Mouse (Mus musculus): ENCODE results near the gene Mogs. TPM values are rescaled to one million over a fixed set of nuclear protein-coding genes. Genes with fewer than 3 reads are reported as not detected.

Gene Mogs
- polyA plus RNA-seq, 1 experiment: 32.5 TPM

DNA sequence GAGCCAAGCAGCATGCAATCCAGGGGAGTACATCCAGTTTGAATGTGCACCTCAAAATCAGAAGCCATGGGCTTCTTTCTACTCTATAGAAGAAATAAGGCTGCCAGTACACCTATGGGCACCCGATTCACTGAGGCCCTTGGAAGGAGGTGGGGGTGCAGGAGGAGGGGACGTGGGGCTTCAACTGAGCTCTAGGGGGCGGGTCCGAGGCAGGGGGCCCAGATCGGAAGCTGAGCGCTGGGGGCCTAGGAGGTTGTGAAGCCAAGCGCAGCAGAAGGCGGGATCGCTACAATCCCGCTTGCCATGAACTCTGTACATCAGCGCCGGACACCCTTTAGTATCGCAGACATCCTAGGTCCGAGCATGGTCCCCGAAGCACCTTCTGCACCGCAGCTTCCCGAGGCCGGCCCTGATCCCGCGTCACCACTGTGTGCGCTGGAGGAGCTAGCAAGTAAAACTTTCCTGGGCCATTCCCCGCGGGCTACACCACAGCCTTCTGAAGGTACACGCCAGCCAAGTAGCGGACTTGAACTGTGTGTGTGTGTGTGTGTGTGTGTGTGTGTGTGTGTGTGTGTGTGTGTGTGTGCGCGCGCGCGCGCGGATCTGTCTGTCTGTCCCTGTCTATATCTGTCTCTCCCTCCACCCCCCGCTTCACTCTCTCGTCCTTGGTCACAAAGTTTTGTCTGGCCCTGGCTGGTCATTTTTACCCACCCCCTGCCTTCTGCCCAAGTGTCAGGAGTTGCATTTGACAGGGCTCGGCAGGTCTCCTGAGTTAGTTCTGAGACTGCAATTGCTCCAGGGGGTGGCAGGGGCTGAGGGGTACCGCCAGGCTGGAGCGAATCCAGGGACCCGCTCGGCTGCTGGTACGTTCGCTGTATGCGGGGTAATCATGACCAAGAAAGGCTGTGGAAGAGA lies 28.9 kb upstream of the Mogs start, which contains the start of gene Lbx2:
Lbx2 (plus strand) TSS at position 247 of the 915 bp plus-strand sequence.
- TF ChIP-seq USF1 (IDR thresholded peaks at IDR 0.05; ENCODE audit: low read depth): no peak
- TF ChIP-seq MYOG (IDR thresholded peaks at IDR 0.05; ENCODE audit: control insufficient read depth, extremely low read depth, insufficient read length): no peak
- no peak for TF ChIP-seq CEBPB (IDR thresholded peaks at IDR 0.05; ENCODE audit: low read depth)
- no peak for TF ChIP-seq MAX (IDR thresholded peaks at IDR 0.05)
- TF ChIP-seq MYOD1 (IDR thresholded peaks at IDR 0.05; ENCODE audit: control insufficient read depth, insufficient read length, low read depth): no peak
- TF ChIP-seq FOSL1 (IDR thresholded peaks at IDR 0.05; ENCODE audit: insufficient read depth, low read length, poor library complexity, severe bottlenecking): no peak
- no peak for TF ChIP-seq CTCF (IDR thresholded peaks at IDR 0.05; ENCODE audit: control insufficient read depth, insufficient read depth, insufficient read length)
- H3K4me3 ChIP-seq (ENCODE audit: insufficient read depth, poor library complexity, severe bottlenecking): no peak within 1 kb of the TSS
- H3K27me3 ChIP-seq (ENCODE audit: control insufficient read depth, insufficient read depth, insufficient read length): peaks cover 48% of the 10 kb centered on the region

DNA sequence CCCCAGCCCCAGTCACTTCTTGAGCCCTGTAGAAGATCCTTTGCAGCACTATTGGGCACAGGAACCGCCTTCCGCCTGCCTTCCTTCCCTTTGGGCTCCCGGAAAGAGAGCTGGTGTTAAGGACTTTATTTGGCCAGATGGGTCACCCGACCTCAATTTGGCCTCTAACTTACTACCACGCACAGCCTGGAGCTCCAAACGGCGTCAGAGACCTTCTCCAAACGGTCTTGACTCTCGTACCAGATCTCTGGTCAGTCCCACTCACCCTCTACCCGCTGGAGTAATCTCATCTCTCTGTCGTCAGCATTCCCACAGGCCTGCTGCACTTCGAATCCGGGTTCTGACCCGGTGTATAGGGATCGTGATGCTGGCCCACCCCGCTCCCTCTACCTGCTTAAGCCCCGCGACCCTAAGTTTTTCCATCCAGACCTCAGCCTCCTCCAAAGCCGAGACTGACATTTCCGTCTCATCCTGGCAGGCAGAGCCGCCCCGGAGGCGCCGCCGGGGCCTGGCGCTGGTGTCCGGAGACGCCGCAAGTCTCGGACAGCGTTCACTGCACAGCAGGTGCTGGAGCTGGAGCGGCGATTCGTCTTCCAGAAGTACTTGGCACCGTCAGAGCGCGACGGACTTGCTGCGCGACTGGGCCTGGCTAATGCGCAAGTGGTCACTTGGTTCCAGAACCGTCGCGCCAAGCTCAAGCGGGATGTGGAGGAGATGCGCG lies 27.9 kb upstream of the Mogs start:
- TF ChIP-seq MAX (IDR thresholded peaks at IDR 0.05) (no peak), MYOG (IDR thresholded peaks at IDR 0.05; ENCODE audit: control insufficient read depth, extremely low read depth, insufficient read length) (no peak), USF1 (IDR thresholded peaks at IDR 0.05; ENCODE audit: low read depth) (no peak), FOSL1 (IDR thresholded peaks at IDR 0.05; ENCODE audit: insufficient read depth, low read length, poor library complexity, severe bottlenecking) (no peak), CTCF (IDR thresholded peaks at IDR 0.05; ENCODE audit: control insufficient read depth, insufficient read depth, insufficient read length) (no peak), MYOD1 (IDR thresholded peaks at IDR 0.05; ENCODE audit: control insufficient read depth, insufficient read length, low read depth) (no peak), CEBPB (IDR thresholded peaks at IDR 0.05; ENCODE audit: low read depth) (no peak)
- no peaks in the 10 kb centered on the region for H3K79me3 ChIP-seq (ENCODE audit: low read depth)
- no peaks in the 10 kb centered on the region for H3K36me3 ChIP-seq (ENCODE audit: control insufficient read depth, insufficient read depth)
- H3K27me3 ChIP-seq (ENCODE audit: control insufficient read depth, insufficient read depth, insufficient read length): peaks cover 48% of the 10 kb centered on the region
- H3K4me3 ChIP-seq (ENCODE audit: insufficient read depth, poor library complexity, severe bottlenecking): no peak overlapping the region
- H3K79me2 ChIP-seq (ENCODE audit: control insufficient read depth, insufficient read depth): no peaks in the 10 kb centered on the region
- H3ac ChIP-seq (ENCODE audit: control insufficient read depth, insufficient read length, low read depth): no peak overlapping the region

More for the DNA sequence above, 28.9 kb upstream of the Mogs start, which contains the start of gene Lbx2:
- no peaks in the 10 kb centered on the region for H3K79me2 ChIP-seq (ENCODE audit: control insufficient read depth, insufficient read depth)
- no peaks in the 10 kb centered on the region for H3K79me3 ChIP-seq (ENCODE audit: low read depth)
- no peak within 1 kb of the TSS for H3ac ChIP-seq (ENCODE audit: control insufficient read depth, insufficient read length, low read depth)
- H3K36me3 ChIP-seq (ENCODE audit: control insufficient read depth, insufficient read depth): no peaks in the 10 kb centered on the region

DNA sequence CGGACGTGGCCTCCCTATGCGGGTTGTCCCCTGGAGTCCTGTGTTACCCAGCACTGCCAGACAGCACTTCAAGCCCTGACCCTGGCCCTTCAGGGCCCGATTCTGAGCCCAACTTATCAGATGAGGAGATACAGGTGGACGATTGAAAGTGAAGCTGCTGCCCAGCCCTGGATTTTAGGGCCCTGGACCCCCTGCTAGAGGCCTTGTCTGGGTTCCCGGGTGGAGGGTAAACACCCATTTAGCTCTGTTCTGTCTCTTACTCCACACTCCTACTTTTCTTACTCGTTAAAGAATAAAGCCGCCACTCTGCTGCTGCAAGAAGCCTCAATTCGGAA lies 27.4 kb upstream of the Mogs start:
- TF ChIP-seq MYOD1 (IDR thresholded peaks at IDR 0.05; ENCODE audit: control insufficient read depth, insufficient read length, low read depth) (no peak), USF1 (IDR thresholded peaks at IDR 0.05; ENCODE audit: low read depth) (no peak), MAX (IDR thresholded peaks at IDR 0.05) (no peak), MYOG (IDR thresholded peaks at IDR 0.05; ENCODE audit: control insufficient read depth, extremely low read depth, insufficient read length) (no peak), FOSL1 (IDR thresholded peaks at IDR 0.05; ENCODE audit: insufficient read depth, low read length, poor library complexity, severe bottlenecking) (no peak), CTCF (IDR thresholded peaks at IDR 0.05; ENCODE audit: control insufficient read depth, insufficient read depth, insufficient read length) (no peak)
- Histone ChIP-seq H3K36me3 (ENCODE audit: control insufficient read depth, insufficient read depth) (no peaks in the 10 kb centered on the region), H3K4me3 (ENCODE audit: insufficient read depth, poor library complexity, severe bottlenecking) (no peak overlapping the region), H3K79me2 (ENCODE audit: control insufficient read depth, insufficient read depth) (no peaks in the 10 kb centered on the region), H3K27me3 (ENCODE audit: control insufficient read depth, insufficient read depth, insufficient read length) (peaks cover 52% of the 10 kb centered on the region), H3K79me3 (ENCODE audit: low read depth) (no peaks in the 10 kb centered on the region), H3ac (ENCODE audit: control insufficient read depth, insufficient read length, low read depth) (no peak overlapping the region)

DNA sequence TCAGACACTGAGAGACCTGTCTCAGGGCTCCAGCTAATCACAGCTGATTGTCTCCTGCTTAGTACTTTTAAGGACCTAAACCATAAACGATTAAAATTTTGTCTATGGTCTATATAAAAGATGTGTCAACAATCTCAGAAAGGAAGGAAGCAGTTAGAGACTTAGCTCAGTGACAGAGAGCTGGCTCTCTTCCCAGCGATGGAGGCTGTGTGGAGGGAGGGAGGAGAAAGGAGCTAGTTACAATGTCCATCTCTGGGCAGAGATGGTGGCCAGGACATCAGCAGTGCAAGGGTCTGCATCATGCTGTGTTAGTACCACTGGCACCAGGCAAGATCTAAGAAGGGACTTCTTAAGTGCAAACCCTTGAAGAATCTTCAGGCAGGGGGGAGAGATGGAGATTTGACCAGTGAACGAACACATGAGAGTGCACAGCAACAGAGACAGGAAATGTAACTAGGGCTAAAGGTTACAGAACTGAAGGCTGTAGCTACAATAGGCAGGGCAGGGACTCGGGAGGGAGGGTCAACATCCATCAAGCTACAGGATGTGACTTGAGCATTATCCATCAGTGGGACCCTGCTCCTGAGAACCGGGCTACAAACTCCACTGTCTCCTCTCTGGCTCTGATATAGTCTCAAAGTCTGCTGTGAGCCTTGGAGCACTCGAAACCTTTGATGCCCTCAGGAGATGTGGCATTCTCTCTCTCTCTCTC lies 22.7 kb upstream of the Mogs start:
- Histone ChIP-seq H3K4me3 (ENCODE audit: insufficient read depth, poor library complexity, severe bottlenecking) (no peak overlapping the region), H3K79me2 (ENCODE audit: control insufficient read depth, insufficient read depth) (no peaks in the 10 kb centered on the region), H3ac (ENCODE audit: control insufficient read depth, insufficient read length, low read depth) (no peak overlapping the region), H3K27me3 (ENCODE audit: control insufficient read depth, insufficient read depth, insufficient read length) (peaks cover 33% of the 10 kb centered on the region), H3K36me3 (ENCODE audit: control insufficient read depth, insufficient read depth) (no peaks in the 10 kb centered on the region), H3K79me3 (ENCODE audit: low read depth) (no peaks in the 10 kb centered on the region)
- no peak for TF ChIP-seq FOSL1 (IDR thresholded peaks at IDR 0.05; ENCODE audit: insufficient read depth, low read length, poor library complexity, severe bottlenecking)
- no peak for TF ChIP-seq USF1 (IDR thresholded peaks at IDR 0.05; ENCODE audit: low read depth)
- no peak for TF ChIP-seq MAX (IDR thresholded peaks at IDR 0.05)
- TF ChIP-seq CEBPB (IDR thresholded peaks at IDR 0.05; ENCODE audit: low read depth): no peak
- TF ChIP-seq MYOG (IDR thresholded peaks at IDR 0.05; ENCODE audit: control insufficient read depth, extremely low read depth, insufficient read length): no peak
- TF ChIP-seq CTCF (IDR thresholded peaks at IDR 0.05; ENCODE audit: control insufficient read depth, insufficient read depth, insufficient read length): no peak
- TF ChIP-seq MYOD1 (IDR thresholded peaks at IDR 0.05; ENCODE audit: control insufficient read depth, insufficient read length, low read depth): no peak

DNA sequence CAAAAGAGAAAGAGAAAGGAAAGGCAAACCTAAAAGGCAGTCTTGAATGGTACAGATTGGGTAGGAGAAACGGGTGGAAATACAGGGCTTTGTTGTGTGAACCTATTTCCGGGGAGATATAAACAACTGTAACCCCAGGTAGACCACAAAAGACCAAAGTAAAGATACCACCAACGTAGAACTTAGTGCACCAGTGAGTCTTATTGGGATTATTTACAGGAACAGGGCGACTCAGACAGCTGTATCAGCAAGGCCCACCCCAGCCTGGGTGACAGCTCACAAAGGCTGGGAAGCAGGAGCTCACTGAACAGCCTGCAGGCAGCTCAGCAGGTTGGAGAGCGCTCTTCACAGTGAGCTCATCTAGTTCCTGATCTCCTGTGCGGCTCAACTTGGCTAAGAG lies 19.3 kb upstream of the Mogs start:
- H3K4me3 ChIP-seq (ENCODE audit: insufficient read depth, poor library complexity, severe bottlenecking): no peak overlapping the region
- peaks cover 7% of the 10 kb centered on the region for H3K27me3 ChIP-seq (ENCODE audit: control insufficient read depth, insufficient read depth, insufficient read length)
- no peak for TF ChIP-seq CEBPB (IDR thresholded peaks at IDR 0.05; ENCODE audit: low read depth)
- TF ChIP-seq MYOD1 (IDR thresholded peaks at IDR 0.05; ENCODE audit: control insufficient read depth, insufficient read length, low read depth): no peak
- H3K79me3 ChIP-seq (ENCODE audit: low read depth): no peaks in the 10 kb centered on the region
- H3K36me3 ChIP-seq (ENCODE audit: control insufficient read depth, insufficient read depth): no peaks in the 10 kb centered on the region
- no peak overlapping the region for H3ac ChIP-seq (ENCODE audit: control insufficient read depth, insufficient read length, low read depth)
- H3K79me2 ChIP-seq (ENCODE audit: control insufficient read depth, insufficient read depth): no peaks in the 10 kb centered on the region
